Mouse (Mus musculus) limb, embryonic 10.5 days (tissue): ENCODE measurements around the gene BC107364. TPM values are rescaled to one million over a fixed set of nuclear protein-coding genes. Genes with fewer than 3 reads are reported as not detected.
"Not testable (repeated sequence)": the region's sequence is repeated elsewhere in the genome, so short reads cannot be mapped to it uniquely, and the experiment has no call there.

Experiments used
- DNase-seq: peaks from one replicate; pipeline ENCODE4 v3.0.0-alpha.2; 2017; ENCODE audit warnings: low spot score
- H3K27ac ChIP-seq: fragments of 300-500 bp; sonication (generic); 2 replicates; pipeline ENCODE4 v1.5.1; 2016; ENCODE audit warnings: mild to moderate bottlenecking
- H3K27me3 ChIP-seq: fragments of 300-500 bp; sonication (generic); 2 replicates; pipeline ENCODE4 v1.6.1; 2016; ENCODE audit warnings: low read depth, mild to moderate bottlenecking; ENCODE audit not compliant: poor library complexity, severe bottlenecking
- H3K36me3 ChIP-seq: fragments of 300-500 bp; sonication (generic); 2 replicates; pipeline ENCODE4 v1.6.1; 2016; ENCODE audit warnings: mild to moderate bottlenecking, moderate library complexity
- H3K4me1 ChIP-seq: fragments of 300-500 bp; sonication (generic); 2 replicates; pipeline ENCODE4 v1.6.1; 2016
- H3K4me3 ChIP-seq: fragments of 300-500 bp; sonication (generic); 2 replicates; pipeline ENCODE4 v1.5.1; 2016; ENCODE audit warnings: mild to moderate bottlenecking, moderate library complexity
- H3K9me3 ChIP-seq: fragments of 300-500 bp; sonication (generic); replicated peaks from 2 replicates; pipeline ENCODE4 v1.6.1; 2016; ENCODE audit warnings: mild to moderate bottlenecking
- WGBS: fragments of 180-500 bp; shearing (Covaris S2); methylation state at CpG from one replicate; pipeline ENCODE4 v1.1.7; 2016; 5-methylcytosine and 5-hydroxymethylcytosine counted together
- polyA plus RNA-seq: library from polyadenylated mRNA; unstranded; fragments of >200 nt; fragmentation: Nextera tagmentation; extraction: Ambion mirVana; gene quantifications from 2 replicates; pipeline ENCODE4 v1.2.1, GENCODE M21; 2016

Gene BC107364
- polyA plus RNA-seq, 1 experiment from 2014 or later: 0.14 TPM

DNA sequence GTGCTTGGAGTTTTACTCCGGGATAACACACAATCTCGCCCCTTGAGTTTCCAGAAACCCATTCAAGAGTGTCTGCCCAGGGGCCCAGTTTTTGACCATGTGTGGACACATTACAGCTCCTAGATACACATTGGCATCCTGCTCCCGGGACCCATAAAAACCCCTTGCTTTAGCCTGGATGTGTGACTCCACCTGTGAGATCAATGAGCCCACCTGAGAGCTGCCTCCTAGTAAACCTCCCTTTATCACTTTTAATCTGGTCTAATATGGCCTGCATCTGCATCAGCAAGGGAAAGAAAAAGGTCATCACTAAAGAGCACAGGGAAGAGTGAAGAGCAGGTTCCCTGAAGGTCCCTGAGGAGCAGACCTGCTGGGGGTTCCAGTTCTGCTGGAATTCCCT lies 29.8 kb upstream of the BC107364 start:
- Histone ChIP-seq H3K27me3 (peaks cover 23% of the 10 kb centered on the region), H3K27ac (no peak overlapping the region), H3K4me3 (no peak overlapping the region), H3K9me3 (no peaks in the 10 kb centered on the region), H3K4me1 (peaks cover 12% of the 10 kb centered on the region), H3K36me3 (no peaks in the 10 kb centered on the region)
- no peak for DNase-seq
- WGBS: 89% methylated on average over 3 of the region's 3 CpGs

DNA sequence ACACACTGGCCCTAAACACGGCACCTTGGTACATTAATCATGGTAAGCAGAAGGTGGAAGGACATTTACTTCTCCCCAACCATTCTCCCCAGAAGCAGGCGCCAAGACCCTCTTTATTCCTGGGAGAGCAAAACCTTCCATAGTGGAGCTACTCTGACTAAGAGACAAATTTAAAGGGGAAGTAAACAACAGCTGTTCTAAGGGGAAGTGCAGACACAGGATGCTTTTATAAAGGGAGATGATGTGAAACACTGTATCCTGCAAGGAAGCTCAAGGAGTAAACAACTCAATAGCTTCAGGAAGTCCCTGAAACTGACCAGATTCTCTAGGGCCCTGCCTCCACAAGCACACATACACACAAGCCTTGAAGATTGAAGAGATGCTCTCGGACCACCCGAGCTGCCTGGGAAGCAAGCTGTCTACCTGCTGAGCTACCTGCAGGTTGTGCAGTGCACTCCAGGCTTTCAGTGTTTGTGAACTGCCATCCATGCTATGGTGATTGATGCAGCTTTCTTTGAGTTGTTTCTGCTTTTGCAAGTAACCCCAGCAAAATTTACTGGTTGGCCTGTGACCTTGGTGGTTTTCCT lies 28.7 kb upstream of the BC107364 start:
- peaks cover 33% of the 10 kb centered on the region for H3K27me3 ChIP-seq
- H3K36me3 ChIP-seq: no peaks in the 10 kb centered on the region
- H3K9me3 ChIP-seq: no peaks in the 10 kb centered on the region
- WGBS: 89% methylated on average over 4 of the region's 4 CpGs
- DNase-seq: no peak
- H3K4me1 ChIP-seq: peaks cover 12% of the 10 kb centered on the region
- H3K27ac ChIP-seq: no peak overlapping the region
- H3K4me3 ChIP-seq: no peak overlapping the region

DNA sequence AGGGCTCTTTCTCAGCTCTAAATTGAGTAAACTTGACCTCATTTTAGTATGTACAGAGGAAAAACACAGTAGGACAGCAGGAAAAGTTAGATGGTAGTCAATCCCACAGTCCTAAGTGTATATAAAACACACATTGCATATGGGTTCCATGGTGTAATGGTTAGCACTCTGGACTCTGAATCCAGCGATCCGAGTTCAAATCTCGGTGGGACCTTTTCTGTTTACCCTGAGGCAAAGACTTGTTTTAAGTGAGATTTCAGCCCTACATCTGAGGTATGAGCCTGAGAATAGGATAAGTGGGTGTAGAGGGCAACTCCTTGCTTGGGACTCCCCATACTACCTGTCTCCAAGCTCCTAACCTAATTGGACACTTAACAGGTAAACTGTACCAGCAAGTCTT lies 27.1 kb upstream of the BC107364 start:
- no peak overlapping the region for H3K27ac ChIP-seq
- no peak overlapping the region for H3K4me3 ChIP-seq
- no peaks in the 10 kb centered on the region for H3K9me3 ChIP-seq
- H3K36me3 ChIP-seq: no peaks in the 10 kb centered on the region
- WGBS: 35% methylated on average over 3 of the region's 3 CpGs
- peaks cover 14% of the 10 kb centered on the region for H3K4me1 ChIP-seq
- H3K27me3 ChIP-seq: peaks cover 48% of the 10 kb centered on the region
- no peak for DNase-seq

DNA sequence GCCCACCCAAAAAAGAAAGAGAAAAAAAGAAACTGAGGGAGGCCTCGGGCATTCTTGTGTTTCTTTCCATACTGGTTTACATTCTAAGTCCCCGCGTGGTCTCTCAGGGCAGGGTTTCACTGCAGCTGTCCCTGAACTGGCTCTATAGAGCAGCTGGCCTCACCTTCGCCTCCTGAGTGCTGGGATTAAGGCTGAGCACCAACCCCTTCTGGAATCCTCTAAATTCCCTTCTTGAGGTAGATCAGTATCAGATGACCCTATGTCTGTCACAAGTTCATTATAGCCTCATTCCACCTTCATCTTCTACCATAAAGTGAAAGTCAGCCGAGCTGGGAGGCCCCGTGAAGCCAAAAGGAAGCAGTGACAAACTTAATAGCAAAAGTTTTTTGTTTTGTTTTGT lies 25.5 kb upstream of the BC107364 start:
- Histone ChIP-seq H3K9me3 (no peaks in the 10 kb centered on the region), H3K4me1 (peaks cover 14% of the 10 kb centered on the region), H3K36me3 (no peaks in the 10 kb centered on the region), H3K4me3 (no peak overlapping the region), H3K27me3 (peaks cover 57% of the 10 kb centered on the region), H3K27ac (no peak overlapping the region)
- WGBS: 72% methylated on average over 6 of the region's 6 CpGs
- DNase-seq: no peak

DNA sequence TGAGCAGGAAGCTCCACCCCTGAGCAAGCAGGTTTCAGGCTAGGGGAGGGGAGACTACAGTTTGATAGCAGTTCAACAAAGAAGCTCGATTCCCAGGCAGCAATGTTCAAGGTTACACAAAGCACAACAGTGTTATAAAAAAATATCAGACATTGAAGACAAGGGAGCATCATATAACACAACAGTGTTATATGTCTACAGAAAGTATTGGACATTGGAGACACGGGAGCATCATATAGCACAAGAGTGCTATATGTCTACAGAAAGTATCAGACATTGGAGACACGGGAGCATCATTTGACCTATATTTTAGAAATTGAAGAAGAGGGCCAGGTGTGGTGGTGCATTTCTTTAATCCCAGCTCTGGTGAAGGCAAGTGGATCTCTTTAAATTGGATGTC lies 25.0 kb upstream of the BC107364 start:
- Histone ChIP-seq H3K27me3 (peaks cover 62% of the 10 kb centered on the region), H3K36me3 (no peaks in the 10 kb centered on the region), H3K4me1 (peaks cover 14% of the 10 kb centered on the region), H3K4me3 (no peak overlapping the region), H3K27ac (no peak overlapping the region), H3K9me3 (no peaks in the 10 kb centered on the region)
- WGBS: 52% methylated on average over 3 of the region's 3 CpGs
- DNase-seq: no peak

DNA sequence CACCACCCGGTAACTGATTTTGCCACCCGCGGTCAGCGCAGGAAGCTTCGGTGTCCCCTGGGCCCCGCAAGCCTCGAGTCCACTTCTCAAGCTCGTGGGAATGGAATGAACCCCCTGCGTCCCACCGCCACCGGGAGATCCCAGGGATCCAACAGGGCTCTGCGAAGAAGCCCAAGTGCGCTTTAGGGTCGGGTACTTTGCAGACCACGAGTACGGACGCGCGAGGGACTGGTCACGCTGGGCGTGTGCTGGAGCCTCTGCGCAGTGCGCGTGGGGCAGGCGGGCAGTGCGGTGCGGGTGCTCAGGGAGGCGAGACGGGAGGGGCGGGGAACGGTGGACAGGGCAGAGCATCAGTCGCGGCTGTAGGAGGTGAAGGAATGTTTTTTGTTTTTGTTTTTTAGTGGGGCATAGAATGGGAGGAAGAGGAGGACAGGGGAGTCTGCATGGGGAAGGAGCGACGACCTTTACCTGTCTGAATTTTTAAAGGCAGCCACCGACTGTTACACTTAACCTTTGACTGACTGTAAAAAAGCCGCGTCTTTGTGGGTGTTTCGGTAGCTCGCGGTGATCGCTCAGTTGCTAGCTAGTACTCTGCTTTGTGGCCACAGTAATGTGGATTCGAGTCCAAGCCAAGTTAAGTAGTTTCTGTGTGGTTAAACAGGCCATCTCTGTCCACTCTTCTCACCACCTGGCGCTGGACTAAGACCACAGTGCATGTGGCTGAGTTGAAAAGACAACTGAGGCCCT lies 23.0 kb upstream of the BC107364 start:
- H3K27me3 ChIP-seq: peaks cover 75% of the 10 kb centered on the region
- H3K4me1 ChIP-seq: peaks cover 16% of the 10 kb centered on the region
- WGBS: 2% methylated on average over 44 of the region's 44 CpGs
- no peaks in the 10 kb centered on the region for H3K9me3 ChIP-seq
- no peaks in the 10 kb centered on the region for H3K36me3 ChIP-seq
- H3K4me3 ChIP-seq: peak overlapping the region; percentile 54
- DNase-seq: peak; percentile 59
- H3K27ac ChIP-seq: peak overlapping the region; percentile 50

DNA sequence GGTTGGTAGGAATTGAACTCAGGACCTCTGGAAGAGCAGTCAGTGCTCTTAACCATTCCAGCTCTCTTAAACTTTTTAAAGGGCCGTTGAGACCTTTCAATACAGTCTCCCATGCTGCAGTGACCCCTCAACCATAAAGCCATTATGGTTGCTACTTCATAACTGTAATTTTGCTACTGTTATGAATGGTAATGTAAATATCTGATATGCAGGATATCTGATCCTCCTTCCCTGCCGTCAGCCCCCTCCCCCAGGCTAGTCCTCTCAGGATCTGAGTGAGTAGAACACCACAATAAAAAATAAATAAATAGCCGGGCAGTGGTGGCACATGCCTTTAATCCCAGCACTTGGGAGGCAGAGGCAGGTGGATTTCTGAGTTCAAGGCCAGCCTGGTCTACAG lies 21.4 kb upstream of the BC107364 start:
- not testable (repeated sequence) for H3K4me3 ChIP-seq, DNase-seq, H3K9me3 ChIP-seq, H3K27ac ChIP-seq, H3K36me3 ChIP-seq
- peaks cover 16% of the 10 kb centered on the region for H3K4me1 ChIP-seq
- peaks cover 88% of the 10 kb centered on the region for H3K27me3 ChIP-seq
- WGBS: 79% methylated on average over 3 of the region's 3 CpGs

DNA sequence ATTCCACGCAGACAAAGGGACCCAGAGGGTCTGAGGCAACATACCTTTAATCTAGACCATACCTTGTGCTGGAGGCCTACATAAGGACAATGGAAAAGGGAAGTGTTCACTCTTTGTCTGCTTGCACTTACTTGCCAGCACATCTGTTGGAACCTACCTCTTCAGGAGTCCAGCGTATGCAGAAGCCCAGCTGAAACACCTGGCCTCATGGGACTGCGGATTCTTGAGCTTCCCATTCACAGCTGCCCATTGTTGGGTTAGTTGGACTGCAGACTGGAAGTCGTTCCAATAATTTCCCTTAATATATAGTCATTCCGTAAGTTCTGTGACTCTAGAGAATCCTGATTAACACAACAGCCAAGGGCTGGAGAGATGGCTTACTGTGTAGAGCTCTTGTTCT lies 20.0 kb upstream of the BC107364 start:
- H3K9me3 ChIP-seq: no peaks in the 10 kb centered on the region
- H3K4me1 ChIP-seq: peaks cover 13% of the 10 kb centered on the region
- no peak overlapping the region for H3K4me3 ChIP-seq
- no peak overlapping the region for H3K27ac ChIP-seq
- no peaks in the 10 kb centered on the region for H3K36me3 ChIP-seq
- WGBS: 89% methylated on average over 5 of the region's 5 CpGs
- H3K27me3 ChIP-seq: peaks cover 78% of the 10 kb centered on the region
- DNase-seq: no peak

DNA sequence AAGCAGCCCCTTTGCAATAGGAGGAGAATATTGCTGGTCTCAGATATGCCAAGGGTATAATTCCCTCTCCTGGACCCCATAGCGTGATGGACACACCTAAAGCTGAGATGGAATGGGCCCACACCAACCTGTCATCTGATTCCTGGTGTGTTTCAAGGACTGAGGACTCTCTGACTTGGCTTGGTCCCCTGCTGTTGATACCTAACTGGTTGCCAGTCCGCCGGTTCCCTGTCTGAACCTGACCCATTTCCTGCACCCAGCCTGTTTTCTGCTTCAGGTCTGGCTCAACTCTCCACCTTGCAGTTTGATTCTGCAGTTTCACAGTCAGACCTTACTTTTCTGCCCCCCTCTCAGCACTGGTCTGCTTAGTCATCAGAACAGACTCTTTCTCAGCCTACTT lies 17.5 kb upstream of the BC107364 start:
- WGBS: 92% methylated on average over 3 of the region's 3 CpGs
- peaks cover 14% of the 10 kb centered on the region for H3K4me1 ChIP-seq
- DNase-seq: no peak
- H3K36me3 ChIP-seq: no peaks in the 10 kb centered on the region
- H3K4me3 ChIP-seq: no peak overlapping the region
- H3K9me3 ChIP-seq: no peaks in the 10 kb centered on the region
- H3K27me3 ChIP-seq: peaks cover 55% of the 10 kb centered on the region
- no peak overlapping the region for H3K27ac ChIP-seq

DNA sequence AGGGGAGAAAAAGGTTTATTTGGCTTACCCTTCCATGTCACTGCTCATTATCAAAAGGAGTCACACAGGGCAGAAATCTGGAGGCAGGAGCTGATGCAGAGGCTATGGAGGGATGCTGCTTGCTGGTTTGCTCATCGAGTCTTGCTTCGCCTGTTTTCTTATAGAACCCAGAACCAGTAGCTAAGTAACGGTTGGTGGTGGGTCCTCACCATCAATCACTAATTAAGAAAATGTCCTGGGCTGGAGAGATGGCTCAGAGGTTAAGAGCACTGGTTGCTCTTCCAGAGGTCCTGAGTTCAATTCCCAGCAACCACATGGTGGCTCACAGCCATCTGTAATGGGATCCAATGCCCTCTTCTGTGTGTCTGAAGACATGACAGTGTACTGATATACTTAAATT lies 16.2 kb upstream of the BC107364 start:
- H3K27ac ChIP-seq, H3K4me3 ChIP-seq, H3K9me3 ChIP-seq, DNase-seq, H3K36me3 ChIP-seq: not testable (repeated sequence)
- H3K27me3 ChIP-seq: peaks cover 42% of the 10 kb centered on the region
- 94% methylated on average over 3 of the region's 3 CpGs for WGBS
- H3K4me1 ChIP-seq: peaks cover 23% of the 10 kb centered on the region

DNA sequence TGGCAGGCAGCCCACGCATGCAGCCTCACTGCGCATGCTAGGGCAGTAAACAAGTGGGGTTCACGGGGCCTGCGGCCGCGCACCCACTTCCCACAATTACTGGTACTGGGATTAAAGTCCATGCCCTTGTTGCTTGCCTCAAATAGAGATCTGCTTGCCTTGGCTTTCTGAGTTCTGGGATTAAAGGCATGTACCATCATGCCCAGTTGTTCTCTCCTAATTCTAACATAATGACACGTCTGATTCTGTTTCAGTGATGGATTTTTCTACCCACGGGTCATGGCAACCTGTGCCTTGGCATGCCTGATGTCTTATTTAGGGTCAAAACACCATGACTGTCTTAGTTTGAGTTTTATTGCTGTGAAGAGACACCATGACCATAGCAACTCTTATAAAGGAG lies 15.5 kb upstream of the BC107364 start:
- Histone ChIP-seq H3K4me3 (no peak overlapping the region), H3K9me3 (no peaks in the 10 kb centered on the region), H3K4me1 (peaks cover 23% of the 10 kb centered on the region), H3K36me3 (no peaks in the 10 kb centered on the region), H3K27me3 (peaks cover 35% of the 10 kb centered on the region), H3K27ac (no peak overlapping the region)
- DNase-seq: no peak
- 87% methylated on average over 8 of the region's 8 CpGs for WGBS

DNA sequence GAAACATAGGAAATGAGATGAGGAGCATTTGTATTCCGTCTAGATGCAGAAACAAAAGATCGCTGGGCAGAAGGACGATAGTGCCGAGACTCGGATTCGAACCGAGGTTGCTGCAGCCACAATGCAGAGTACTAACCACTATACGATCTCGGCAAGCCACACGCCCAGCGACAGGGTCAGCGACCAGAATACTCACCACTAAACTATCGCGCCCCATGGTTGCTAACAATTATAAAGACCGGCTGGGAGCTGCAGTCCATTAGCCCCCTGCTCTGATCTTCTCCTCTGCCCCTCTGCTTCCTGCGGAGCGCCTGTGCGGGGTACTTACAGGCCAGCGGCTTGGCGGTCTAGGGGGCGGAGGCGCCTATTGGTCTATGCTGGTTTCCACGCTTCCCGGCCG lies 11.8 kb upstream of the BC107364 start:
- 1% methylated on average over 25 of the region's 25 CpGs for WGBS
- Histone ChIP-seq H3K4me1 (peaks cover 21% of the 10 kb centered on the region), H3K27ac (peak overlapping the region; percentile 71; the same call in 1 of the 2 replicates), H3K4me3 (peak overlapping the region; percentile 47), H3K9me3 (no peaks in the 10 kb centered on the region), H3K36me3 (no peaks in the 10 kb centered on the region), H3K27me3 (peaks cover 5% of the 10 kb centered on the region; the same call in 1 of the 2 replicates)
- peak; percentile 86 for DNase-seq

DNA sequence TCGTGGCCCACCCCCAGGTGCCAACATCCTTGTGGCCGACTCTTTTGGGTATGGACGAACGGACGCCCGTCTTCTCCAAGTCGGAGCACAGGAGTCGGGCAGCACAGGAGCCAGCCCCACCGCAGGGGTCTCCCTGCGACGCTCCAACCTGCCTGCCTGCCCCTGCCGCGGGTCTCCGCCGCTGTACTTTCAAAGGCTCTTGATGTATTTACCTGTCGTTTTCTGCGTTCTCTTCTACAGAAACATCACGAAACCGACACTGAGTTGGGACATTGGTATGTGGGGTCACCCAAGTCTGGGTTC lies 8.4 kb upstream of the BC107364 start:
- not testable (repeated sequence) for DNase-seq, H3K27ac ChIP-seq, H3K9me3 ChIP-seq, H3K27me3 ChIP-seq, H3K36me3 ChIP-seq, H3K4me3 ChIP-seq
- WGBS: no CpG with 5 or more reads among the region's 19 CpGs
- H3K4me1 ChIP-seq: peaks cover 14% of the 10 kb centered on the region
